Mouse (Mus musculus) yolk sac, embryonic 10.5 days (tissue): ENCODE data around the gene Mocs1.

ENCODE experiments used
- DNase-seq: peaks from one replicate; pipeline ENCODE4 v3.0.0-alpha.2; 2017; ENCODE audit warnings: low spot score

The Mocs1 gene

GRCm38 (mm10) chr17:49484435-49484834 is 56.3 kb downstream of the Mocs1 start:
- no peak for DNase-seq

GRCm38 (mm10) chr17:49489098-49489497 is 60.9 kb downstream of the Mocs1 start:
- no peak for DNase-seq

DNA sequence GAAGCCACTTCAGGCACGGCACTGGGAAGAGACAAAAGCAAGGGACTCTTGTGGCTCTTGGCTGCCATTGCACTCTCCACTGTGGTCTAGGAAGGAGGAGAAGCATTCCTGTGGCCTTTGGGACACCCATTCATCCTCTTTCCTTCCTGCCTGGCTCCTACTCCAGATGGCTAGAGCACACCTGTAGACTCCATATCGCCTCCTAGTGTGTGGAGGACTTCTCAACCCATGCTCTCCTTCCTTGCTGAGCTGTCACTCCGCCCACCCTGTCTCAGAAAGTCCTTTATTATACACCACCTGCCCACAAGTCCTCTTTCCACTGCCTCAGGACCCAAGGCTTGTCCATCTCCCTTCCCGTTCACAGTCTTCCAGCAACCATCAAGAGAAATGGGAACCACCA is 65.1 kb downstream of the Mocs1 start:
- no peak for DNase-seq

GRCm38 (mm10) chr17:49498169-49498568 is 70.0 kb downstream of the Mocs1 start:
- no peak for DNase-seq

- DNase-seq: no peak
Measured at GRCm38 (mm10) chr17:49499635-49500034, 71.5 kb downstream of the Mocs1 start.

GRCm38 (mm10) chr17:49500234-49500633 is 72.1 kb downstream of the Mocs1 start:
- DNase-seq: no peak

- DNase-seq: no peak
Measured at GRCm38 (mm10) chr17:49503246-49503900, 75.2 kb downstream of the Mocs1 start.
